Mouse (Mus musculus) hindbrain, embryonic 13.5 days (tissue): ENCODE measurements around the gene Fam172a. TPM values are rescaled to one million over a fixed set of nuclear protein-coding genes. Genes with fewer than 3 reads are reported as not detected.

ENCODE experiments used
- ATAC-seq: fragments of 200-750 bp; cut with Nextera tagmentation; 2 replicates; pipeline ENCODE4 v1.8.0; 2017; ENCODE audit warnings: moderate TSS enrichment; ENCODE audit not compliant: low FRiP score
- H3K27ac ChIP-seq: fragments of 300-500 bp; sonication (generic); 2 replicates; pipeline ENCODE4 v1.5.1; 2015; ENCODE audit warnings: inconsistent platforms, mild to moderate bottlenecking, moderate library complexity
- H3K27me3 ChIP-seq: fragments of 300-500 bp; sonication (generic); 2 replicates; pipeline ENCODE4 v1.6.1; 2015; ENCODE audit warnings: mild to moderate bottlenecking, inconsistent platforms
- H3K36me3 ChIP-seq: fragments of 300-500 bp; sonication (generic); 2 replicates; pipeline ENCODE4 v1.6.1; 2015; ENCODE audit warnings: mild to moderate bottlenecking, inconsistent platforms
- H3K4me1 ChIP-seq: fragments of 300-500 bp; sonication (generic); replicated peaks from 2 replicates; pipeline ENCODE4 v1.6.1; 2015; ENCODE audit warnings: inconsistent platforms
- H3K4me2 ChIP-seq: fragments of 300-500 bp; sonication (generic); 2 replicates; pipeline ENCODE4 v1.6.1; 2015; ENCODE audit warnings: inconsistent platforms, mild to moderate bottlenecking, moderate library complexity
- H3K4me3 ChIP-seq: fragments of 300-500 bp; sonication (generic); 2 replicates; pipeline ENCODE4 v1.5.1; 2015; ENCODE audit warnings: mild to moderate bottlenecking, inconsistent platforms
- H3K9ac ChIP-seq: fragments of 300-500 bp; sonication (generic); 2 replicates; pipeline ENCODE4 v1.6.1; 2015; ENCODE audit warnings: mild to moderate bottlenecking, inconsistent platforms
- H3K9me3 ChIP-seq: fragments of 300-500 bp; sonication (generic); 2 replicates; pipeline ENCODE4 v1.6.1; 2016; ENCODE audit warnings: inconsistent platforms
- WGBS: fragments of 180-500 bp; shearing (Covaris S2); methylation state at CpG from one replicate; pipeline ENCODE4 v1.1.7; 2015; 5-methylcytosine and 5-hydroxymethylcytosine counted together
- polyA plus RNA-seq: library from polyadenylated mRNA; unstranded; fragments of >200 nt; fragmentation: Nextera tagmentation; extraction: Ambion mirVana; gene quantifications from 2 replicates; pipeline ENCODE4 v1.2.1, GENCODE M21; 2015

Gene Fam172a
- polyA plus RNA-seq, 1 experiment from 2014 or later, result 48.8 TPM

GRCm38 (mm10) chr13:77878120-77878519 lies 176.3 kb downstream of the Fam172a start:
- no peak for ATAC-seq
- Histone ChIP-seq H3K4me1 (0 out of 2 replicates have a peak, but pooled peaks cover 4% of the 10 kb centered on the region), H3K9me3 (no peaks in the 10 kb centered on the region), H3K9ac (no peak overlapping the region), H3K27me3 (no peaks in the 10 kb centered on the region), H3K27ac (no peak overlapping the region), H3K4me3 (no peak overlapping the region), H3K36me3 (no peaks in the 10 kb centered on the region), H3K4me2 (no peak overlapping the region)
- 67% methylated on average over 4 of the region's 4 CpGs for WGBS

- Histone ChIP-seq H3K4me1 (0 out of 2 replicates have a peak, but pooled peaks cover 4% of the 10 kb centered on the region), H3K4me2 (no peak overlapping the region), H3K9me3 (no peaks in the 10 kb centered on the region), H3K36me3 (no peaks in the 10 kb centered on the region), H3K27me3 (no peaks in the 10 kb centered on the region), H3K9ac (no peak overlapping the region), H3K27ac (no peak overlapping the region), H3K4me3 (no peak overlapping the region)
- ATAC-seq, result no peak
- 72% methylated on average over 3 of the region's 3 CpGs for WGBS
These were observed 176.7 kb downstream of the Fam172a start for GRCm38 (mm10) chr13:77878545-77878944.

DNA sequence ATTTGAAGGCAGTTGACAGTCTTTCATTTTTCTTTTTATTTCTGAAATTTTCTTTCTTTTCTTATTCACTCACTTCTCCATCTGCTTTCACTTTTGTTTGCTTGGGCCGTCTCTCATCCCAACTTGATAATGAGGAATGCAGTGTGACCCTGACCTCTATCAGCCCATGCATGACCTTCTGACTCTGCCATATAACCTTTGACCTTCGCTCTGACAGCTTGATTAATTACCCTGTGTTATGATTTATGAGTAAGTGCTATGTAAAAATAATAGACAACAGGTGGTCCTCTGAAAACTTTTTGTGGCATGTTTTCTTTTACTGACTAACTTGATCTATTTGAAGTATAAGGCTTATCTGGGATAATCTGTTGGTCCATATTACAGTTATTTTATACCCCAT lies 195.8 kb downstream of the Fam172a start:
- peaks cover 11% of the 10 kb centered on the region for H3K4me1 ChIP-seq
- H3K4me3 ChIP-seq, result no peak overlapping the region
- ATAC-seq, result no peak
- no peaks in the 10 kb centered on the region for H3K36me3 ChIP-seq
- no peaks in the 10 kb centered on the region for H3K9me3 ChIP-seq
- no peak overlapping the region for H3K9ac ChIP-seq
- no peak overlapping the region for H3K27ac ChIP-seq
- no peaks in the 10 kb centered on the region for H3K27me3 ChIP-seq
- 28% methylated on average over 2 of the region's 2 CpGs for WGBS
- no peak overlapping the region for H3K4me2 ChIP-seq

- peaks cover 7% of the 10 kb centered on the region for H3K4me1 ChIP-seq
- 40% methylated on average over 6 of the region's 6 CpGs for WGBS
- no peak for ATAC-seq
- no peak overlapping the region for H3K4me2 ChIP-seq
- H3K9me3 ChIP-seq, result no peaks in the 10 kb centered on the region
- H3K27me3 ChIP-seq, result no peaks in the 10 kb centered on the region
- no peak overlapping the region for H3K27ac ChIP-seq
- no peak overlapping the region for H3K9ac ChIP-seq
- no peak overlapping the region for H3K4me3 ChIP-seq
- no peaks in the 10 kb centered on the region for H3K36me3 ChIP-seq
These were observed 196.4 kb downstream of the Fam172a start for GRCm38 (mm10) chr13:77898066-77898796.

DNA sequence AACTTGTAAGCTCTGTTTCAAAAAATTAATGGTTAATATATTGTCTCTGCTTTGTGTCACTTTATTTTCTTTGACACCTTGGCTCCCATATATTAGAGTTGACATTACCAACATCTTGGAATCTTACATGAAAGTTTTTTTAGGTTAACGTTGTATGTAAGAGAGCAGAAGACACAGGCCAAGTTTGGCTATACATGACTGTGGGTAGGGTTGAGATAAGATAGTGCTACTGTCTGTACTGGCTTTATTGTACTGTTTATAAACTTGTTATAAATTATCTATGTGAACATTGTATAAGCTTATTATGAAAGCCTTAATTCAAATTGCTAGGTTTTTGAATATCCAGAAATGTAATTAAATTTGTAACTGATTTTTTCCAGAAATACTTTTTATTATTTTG lies 197.9 kb downstream of the Fam172a start:
- Histone ChIP-seq H3K4me1 (no peaks in the 10 kb centered on the region), H3K36me3 (no peaks in the 10 kb centered on the region), H3K27ac (no peak overlapping the region), H3K4me3 (no peak overlapping the region), H3K4me2 (no peak overlapping the region), H3K9ac (no peak overlapping the region), H3K27me3 (no peaks in the 10 kb centered on the region), H3K9me3 (no peaks in the 10 kb centered on the region)
- ATAC-seq, result no peak
- 68% methylated on average over 1 of the region's 1 CpGs for WGBS

DNA sequence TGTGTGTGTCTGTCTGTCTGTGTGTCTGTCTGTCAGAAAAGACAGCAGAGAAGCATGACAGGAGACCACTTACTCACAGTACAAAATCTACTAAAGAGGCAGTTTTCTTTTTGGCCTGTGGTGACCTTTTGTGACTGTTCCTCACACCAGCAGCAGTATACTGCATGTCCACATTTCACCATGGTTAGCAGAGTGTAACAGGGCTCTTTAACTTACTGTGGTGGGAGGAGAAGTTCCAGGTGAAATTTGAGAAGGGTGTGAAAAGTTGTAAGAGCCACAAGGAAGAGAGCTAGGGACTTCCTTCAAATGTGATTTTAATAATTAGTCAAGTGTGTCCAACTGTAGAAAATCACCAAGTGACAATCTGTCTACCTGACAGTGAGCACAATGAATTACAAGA lies 199.0 kb downstream of the Fam172a start:
- ATAC-seq, result no peak
- no peaks in the 10 kb centered on the region for H3K27me3 ChIP-seq
- H3K27ac ChIP-seq, result no peak overlapping the region
- no peak overlapping the region for H3K9ac ChIP-seq
- no peaks in the 10 kb centered on the region for H3K4me1 ChIP-seq
- no peak overlapping the region for H3K4me2 ChIP-seq
- no peak overlapping the region for H3K4me3 ChIP-seq
- H3K36me3 ChIP-seq, result no peaks in the 10 kb centered on the region
- H3K9me3 ChIP-seq, result no peaks in the 10 kb centered on the region

- Histone ChIP-seq H3K9ac (no peak overlapping the region), H3K4me1 (no peaks in the 10 kb centered on the region), H3K27ac (no peak overlapping the region), H3K9me3 (no peaks in the 10 kb centered on the region), H3K27me3 (no peaks in the 10 kb centered on the region), H3K4me3 (no peak overlapping the region), H3K36me3 (no peaks in the 10 kb centered on the region), H3K4me2 (no peak overlapping the region)
- 89% methylated on average over 2 of the region's 2 CpGs for WGBS
- ATAC-seq, result no peak
These were observed 207.4 kb downstream of the Fam172a start for GRCm38 (mm10) chr13:77909184-77909583.

DNA sequence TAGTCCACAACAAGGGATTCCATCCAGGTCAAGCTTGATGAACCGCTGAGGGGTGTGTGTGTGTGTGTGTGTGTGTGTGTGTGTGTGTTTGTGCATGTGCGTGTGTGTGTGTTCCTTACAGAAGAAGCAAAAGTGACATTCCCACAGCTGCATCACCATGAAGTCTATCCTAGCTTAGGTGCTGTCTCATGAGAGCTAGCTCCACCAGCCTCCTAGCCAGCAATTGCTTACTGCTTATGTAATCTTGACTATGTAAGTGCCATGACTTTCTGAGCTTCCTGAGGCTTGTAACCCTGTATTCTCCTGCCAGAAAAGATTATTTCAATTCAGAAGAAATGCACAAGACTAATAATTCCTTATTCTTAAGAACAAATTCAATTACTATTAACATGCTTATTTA lies 221.0 kb downstream of the Fam172a start:
- Histone ChIP-seq H3K27ac (no peak overlapping the region), H3K9me3 (no peaks in the 10 kb centered on the region), H3K4me3 (no peak overlapping the region), H3K36me3 (no peaks in the 10 kb centered on the region), H3K4me2 (no peak overlapping the region), H3K9ac (no peak overlapping the region), H3K4me1 (no peaks in the 10 kb centered on the region), H3K27me3 (no peaks in the 10 kb centered on the region)
- 85% methylated on average over 2 of the region's 2 CpGs for WGBS
- ATAC-seq, result no peak

DNA sequence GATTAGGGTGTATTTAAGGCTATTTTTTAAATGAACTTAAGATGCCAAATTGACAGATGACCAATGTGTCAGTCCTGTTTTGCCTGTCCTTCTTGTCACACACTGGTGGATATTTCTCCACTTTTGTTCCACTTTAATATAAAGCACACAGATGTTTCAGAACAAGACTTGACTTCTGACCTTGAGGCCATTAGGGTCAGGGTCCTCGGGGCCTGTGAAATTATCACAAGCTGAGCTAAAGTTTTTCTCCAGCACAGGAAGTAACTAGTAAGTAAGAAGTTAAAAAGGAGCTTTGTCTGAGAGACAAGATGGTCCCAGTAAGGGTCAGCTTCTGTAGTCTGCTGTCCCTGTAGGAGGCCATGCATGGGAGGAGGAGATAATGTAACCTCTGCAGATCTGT lies 255.8 kb downstream of the Fam172a start:
- H3K4me3 ChIP-seq, result no peak overlapping the region
- no peaks in the 10 kb centered on the region for H3K36me3 ChIP-seq
- no peaks in the 10 kb centered on the region for H3K9me3 ChIP-seq
- no peak overlapping the region for H3K4me2 ChIP-seq
- no peak for ATAC-seq
- no peaks in the 10 kb centered on the region for H3K4me1 ChIP-seq
- 2% methylated on average over 1 of the region's 1 CpGs for WGBS
- H3K27ac ChIP-seq, result no peak overlapping the region
- no peak overlapping the region for H3K9ac ChIP-seq
- H3K27me3 ChIP-seq, result no peaks in the 10 kb centered on the region

- Histone ChIP-seq H3K4me2 (no peak overlapping the region), H3K4me3 (no peak overlapping the region), H3K9ac (no peak overlapping the region), H3K4me1 (no peaks in the 10 kb centered on the region), H3K27ac (no peak overlapping the region), H3K27me3 (no peaks in the 10 kb centered on the region), H3K9me3 (no peaks in the 10 kb centered on the region), H3K36me3 (no peaks in the 10 kb centered on the region)
- WGBS, result 61% methylated on average over 4 of the region's 4 CpGs
- ATAC-seq, result no peak
These were observed 257.9 kb downstream of the Fam172a start for GRCm38 (mm10) chr13:77959493-77960272.

DNA sequence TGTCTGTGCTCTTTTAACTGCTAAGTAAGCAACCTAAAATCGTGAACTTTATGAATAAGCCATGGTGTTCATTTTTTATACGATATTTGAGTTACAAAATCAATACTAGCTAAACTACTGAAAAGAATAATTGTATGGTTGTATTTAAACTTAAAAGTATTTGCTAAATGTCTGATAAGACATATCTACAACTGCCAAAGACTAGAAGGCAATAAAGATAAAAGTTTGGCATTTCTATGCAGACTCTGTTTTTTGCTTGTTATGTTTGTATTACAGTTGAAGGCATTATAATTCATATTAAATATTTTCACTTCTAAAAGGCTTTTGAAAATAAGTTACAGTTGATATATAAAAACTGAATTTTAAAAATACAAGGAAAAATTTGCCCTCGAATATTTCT lies 274.4 kb downstream of the Fam172a start:
- Histone ChIP-seq H3K9me3 (no peaks in the 10 kb centered on the region), H3K27me3 (no peaks in the 10 kb centered on the region), H3K9ac (no peak overlapping the region), H3K36me3 (no peaks in the 10 kb centered on the region), H3K4me1 (no peaks in the 10 kb centered on the region), H3K27ac (no peak overlapping the region), H3K4me3 (no peak overlapping the region), H3K4me2 (no peak overlapping the region)
- no peak for ATAC-seq
- 84% methylated on average over 3 of the region's 3 CpGs for WGBS

GRCm38 (mm10) chr13:77977121-77977520 lies 275.3 kb downstream of the Fam172a start:
- Histone ChIP-seq H3K27me3 (no peaks in the 10 kb centered on the region), H3K9ac (no peak overlapping the region), H3K4me2 (no peak overlapping the region), H3K27ac (no peak overlapping the region), H3K36me3 (no peaks in the 10 kb centered on the region), H3K9me3 (no peaks in the 10 kb centered on the region), H3K4me1 (no peaks in the 10 kb centered on the region), H3K4me3 (no peak overlapping the region)
- 53% methylated on average over 1 of the region's 1 CpGs for WGBS
- ATAC-seq, result no peak
